ENCODE assay signal across 16 mouse cellular contexts in genomic region chr19:5605126-5605525, GRCm38 (mm10). TPM values are rescaled to one million over a fixed set of nuclear protein-coding genes. Genes with fewer than 3 reads are reported as not detected.
"Had no signal": no experiment of that assay in that cellular context is flagged by ENCODE, and none has a peak within 500 bp of the region (broad histone marks: within the 10 kb centered on the region; RNA-seq: fewer than 3 reads in every experiment).

No protein-coding gene starts in this region.

- H3K27me3 ChIP-seq: liver, embryonic 15.5 days; neural tube, embryonic 15.5 days had no signal

- H3K27ac ChIP-seq: limb, embryonic 10.5 days; liver, embryonic 15.5 days; neural tube, embryonic 15.5 days had no signal

- H3K4me2 ChIP-seq: liver, embryonic 11.5 days; liver, embryonic 15.5 days; neural tube, embryonic 15.5 days had no signal

- H3K4me3 ChIP-seq: limb, embryonic 10.5 days; liver, embryonic 15.5 days; myocyte; neural tube, embryonic 15.5 days had no signal

- ATAC-seq: lung, postnatal 0 days had no signal

- H3K9me3 ChIP-seq: limb, embryonic 10.5 days; liver, embryonic 15.5 days; neural tube, embryonic 15.5 days had no signal

- DNase-seq: kidney, adult 18-20 months; kidney, postnatal 10 days; lung, adult 2 months; lung, postnatal 36 days; midbrain, embryonic 14.5 days; right cerebral cortex, postnatal 4 days; spleen, adult 18-20 months; thymus, adult 2 months; thymus, postnatal 25 days had no signal

- H3K9ac ChIP-seq: liver, embryonic 15.5 days; neural tube, embryonic 15.5 days had no signal

RNA-seq across cellular contexts. Expression of gene Ovol1, which starts 44.7 kb away (rescaled TPM):
- total RNA-seq: megakaryocyte progenitor cell, adult 5-6 weeks had no signal
- polyA plus RNA-seq: liver, embryonic 15.5 days; midbrain, embryonic 14.5 days; myocyte had no signal
